Mouse (Mus musculus): ENCODE measurements around the gene Tff1. TPM values are rescaled to one million over a fixed set of nuclear protein-coding genes. Genes with fewer than 3 reads are reported as not detected.

The Tff1 gene
- polyA plus RNA-seq, 1 experiment from 2014 or later = not detected

Other genes starting within 250 kb of the Tff1 start
- 0.09 TPM in 1 of 2 replicates, not detected in the other for gene Umodl1, start 210.6 kb downstream of the Tff1 start, polyA plus RNA-seq (2016; fragmentation: Nextera tagmentation; extraction: Ambion mirVana)
- gene Abcg1, start 107.6 kb downstream of the Tff1 start, polyA plus RNA-seq (2016; fragmentation: Nextera tagmentation; extraction: Ambion mirVana) = 8.9 and 10.9 TPM in 2 replicates
- not detected in 2 replicates for gene Tff3, start 35.6 kb downstream of the Tff1 start, polyA plus RNA-seq (2016; fragmentation: Nextera tagmentation; extraction: Ambion mirVana)
- gene Tff2, start 21.0 kb downstream of the Tff1 start, polyA plus RNA-seq (2016; fragmentation: Nextera tagmentation; extraction: Ambion mirVana) = not detected in 2 replicates
- gene Tmprss3, start 33.7 kb upstream of the Tff1 start, polyA plus RNA-seq (2016; fragmentation: Nextera tagmentation; extraction: Ambion mirVana) = not detected in 2 replicates
- 0.19 and 0.42 TPM in 2 replicates for gene Ubash3a, start 42.6 kb upstream of the Tff1 start, polyA plus RNA-seq (2016; fragmentation: Nextera tagmentation; extraction: Ambion mirVana)
- 0.40 and 0.56 TPM in 2 replicates for gene Rsph1, start 112.1 kb upstream of the Tff1 start, polyA plus RNA-seq (2016; fragmentation: Nextera tagmentation; extraction: Ambion mirVana)
- 1.5 and 2.1 TPM in 2 replicates for gene Slc37a1, start 121.5 kb upstream of the Tff1 start, polyA plus RNA-seq (2016; fragmentation: Nextera tagmentation; extraction: Ambion mirVana)
- 26.7 and 29.1 TPM in 2 replicates for gene Pde9a, start 220.9 kb upstream of the Tff1 start, polyA plus RNA-seq (2016; fragmentation: Nextera tagmentation; extraction: Ambion mirVana)

Data from limb, embryonic 12.5 days (tissue).